Mouse (Mus musculus): ENCODE results near the gene Pdss2. TPM values are rescaled to one million over a fixed set of nuclear protein-coding genes. Genes with fewer than 3 reads are reported as not detected.

Gene Pdss2
- polyA plus RNA-seq, 2 experiments: 4.4 to 4.7 TPM

DNA sequence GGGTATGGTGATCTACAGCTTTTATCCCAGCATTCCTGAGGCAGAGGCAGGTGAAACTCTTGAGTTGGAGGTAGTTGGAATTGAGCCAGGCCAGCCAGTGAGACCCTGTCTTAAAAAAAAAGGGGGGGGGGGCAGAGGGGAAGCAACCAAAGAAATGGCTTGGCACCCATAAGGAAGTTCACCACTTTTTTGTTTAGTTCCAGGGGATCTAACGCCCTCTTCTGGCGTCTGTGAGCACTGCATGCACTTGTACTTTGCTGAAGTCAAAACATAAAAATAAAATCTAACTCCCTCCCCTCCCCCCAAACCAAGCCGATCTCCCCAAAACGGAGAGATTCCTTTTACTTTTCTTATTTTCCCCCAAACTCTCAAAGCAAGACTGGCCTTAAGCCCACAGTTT lies 254.1 kb downstream of the Pdss2 start:
- H3K36me3 ChIP-seq (replicated peaks; ENCODE audit: control insufficient read depth, insufficient read depth, low read depth): no peaks in the 10 kb centered on the region
- no peak overlapping the region for H3K9ac ChIP-seq (replicated peaks)
- H3K4me1 ChIP-seq (replicated peaks; ENCODE audit: control insufficient read depth in 2 of 2, insufficient read depth in 2 of 2, low read length in 1 of 2): peaks cover 3 to 10% of the 10 kb centered on the region in 2 experiments; a peak in 3 of 4 replicates
- ATAC-seq (ENCODE audit: insufficient read depth): no peak
- no peak overlapping the region for H3K4me3 ChIP-seq (ENCODE audit: insufficient read depth in 1 of 2, low read depth in 2 of 2, low read length in 2 of 2)
- H3K4me2 ChIP-seq (ENCODE audit: low read depth): no peak overlapping the region
- H3K9me3 ChIP-seq (ENCODE audit: control insufficient read depth, low read length): no peaks in the 10 kb centered on the region
- 22% methylated on average over 4 of the region's 4 CpGs for WGBS (ENCODE audit: insufficient replicate concordance)
- no peak for DNase-seq (ENCODE audit: low read depth in 3 of 3, low spot score in 3 of 3)
- peak; percentile 54; the same call in 1 of the 2 replicates for TF ChIP-seq CTCF (IDR thresholded peaks at IDR 0.05; ENCODE audit: low read depth)
- no peak for TF ChIP-seq EP300 (IDR thresholded peaks at IDR 0.05; ENCODE audit: low read depth)
- H3K27me3 ChIP-seq (ENCODE audit: control insufficient read depth, insufficient read depth, low read length): no peaks in the 10 kb centered on the region
- no peak overlapping the region for H3K27ac ChIP-seq

DNA sequence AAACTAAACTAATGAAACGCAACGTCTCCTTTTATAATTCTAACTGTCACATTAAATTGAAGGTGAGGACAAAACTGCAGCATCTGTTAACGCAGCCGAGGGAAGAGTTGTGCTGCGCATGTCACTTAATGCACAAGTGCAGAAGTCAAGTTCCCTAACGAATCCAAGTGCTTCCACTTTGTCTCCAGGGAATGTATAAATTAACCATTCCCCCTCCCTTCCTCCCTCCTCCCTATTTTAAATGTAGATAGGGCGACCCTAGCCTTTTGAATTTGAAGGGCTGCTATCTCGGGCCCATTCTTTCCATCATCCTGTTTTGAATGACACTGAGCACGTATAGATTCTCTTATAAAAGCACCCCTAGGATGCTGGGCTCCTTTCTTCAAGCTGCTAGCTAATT lies 256.2 kb downstream of the Pdss2 start:
- peak overlapping the region; percentile 93 for H3K4me2 ChIP-seq (ENCODE audit: low read depth)
- H3K27ac ChIP-seq: no peak overlapping the region
- ATAC-seq (ENCODE audit: insufficient read depth): no peak
- no peak for DNase-seq (ENCODE audit: low read depth in 3 of 3, low spot score in 3 of 3)
- 28% methylated on average over 9 of the region's 9 CpGs for WGBS (ENCODE audit: insufficient replicate concordance)
- no peaks in the 10 kb centered on the region for H3K9me3 ChIP-seq (ENCODE audit: control insufficient read depth, low read length)
- no peaks in the 10 kb centered on the region for H3K27me3 ChIP-seq (ENCODE audit: control insufficient read depth, insufficient read depth, low read length)
- H3K9ac ChIP-seq (replicated peaks): peak overlapping the region; percentile 70; the same call in 1 of the 2 replicates
- TF ChIP-seq EP300 (IDR thresholded peaks at IDR 0.05; ENCODE audit: low read depth): no peak
- no peak for TF ChIP-seq CTCF (IDR thresholded peaks at IDR 0.05; ENCODE audit: low read depth)
- peak overlapping the region; percentile 35 to 84; a peak in 3 of 4 replicates for H3K4me3 ChIP-seq (ENCODE audit: insufficient read depth in 1 of 2, low read depth in 2 of 2, low read length in 2 of 2)
- no peaks in the 10 kb centered on the region for H3K36me3 ChIP-seq (replicated peaks; ENCODE audit: control insufficient read depth, insufficient read depth, low read depth)
- peaks cover 14 to 28% of the 10 kb centered on the region in 2 experiments for H3K4me1 ChIP-seq (replicated peaks; ENCODE audit: control insufficient read depth in 2 of 2, insufficient read depth in 2 of 2, low read length in 1 of 2)

DNA sequence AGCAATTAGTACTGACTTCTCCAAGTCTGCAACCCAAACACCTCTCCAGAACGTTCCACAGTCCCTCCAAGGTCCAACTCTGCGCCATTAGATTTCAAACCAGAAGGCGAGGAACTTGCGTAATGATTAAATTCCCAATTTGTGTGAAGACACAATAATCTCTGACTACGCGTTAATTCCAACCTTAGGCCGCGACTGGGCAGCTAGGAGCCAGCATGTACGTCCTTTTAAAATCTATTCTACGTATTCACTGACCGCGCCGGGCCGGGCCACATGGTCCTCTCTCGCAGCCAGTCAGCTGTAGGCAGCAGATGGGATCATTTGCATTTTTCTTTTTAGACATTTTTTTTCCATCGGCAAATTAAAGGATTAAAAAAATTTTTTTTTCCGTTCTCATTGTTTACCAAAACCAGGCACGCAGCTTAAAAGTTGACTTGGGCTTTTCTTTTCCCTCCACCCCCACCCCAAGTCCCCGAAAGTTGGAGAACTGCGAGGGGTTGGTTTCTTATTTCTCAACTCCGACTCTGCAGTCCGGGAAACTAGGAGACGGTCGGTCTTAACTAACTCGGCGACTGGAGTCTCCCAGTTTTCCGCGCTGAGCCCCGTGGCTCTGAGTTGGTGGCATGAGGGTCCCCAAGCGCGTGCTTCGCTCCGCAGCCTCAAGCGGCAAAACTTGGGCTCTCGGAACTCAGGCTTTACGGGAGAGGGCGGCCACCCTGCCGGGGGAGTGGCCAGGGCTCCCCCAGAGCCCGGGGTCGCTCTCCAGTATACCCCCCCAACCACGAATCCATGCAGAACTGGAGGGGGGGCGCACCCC lies 256.8 kb downstream of the Pdss2 start:
- no peaks in the 10 kb centered on the region for H3K9me3 ChIP-seq (ENCODE audit: control insufficient read depth, low read length)
- peak overlapping the region; percentile 70 for H3K9ac ChIP-seq (replicated peaks)
- 1% methylated on average over 42 of the region's 42 CpGs for WGBS (ENCODE audit: insufficient replicate concordance)
- TF ChIP-seq EP300 (IDR thresholded peaks at IDR 0.05; ENCODE audit: low read depth) (no peak), CTCF (IDR thresholded peaks at IDR 0.05; ENCODE audit: low read depth) (no peak)
- H3K36me3 ChIP-seq (replicated peaks; ENCODE audit: control insufficient read depth, insufficient read depth, low read depth): no peaks in the 10 kb centered on the region
- DNase-seq (ENCODE audit: low read depth in 3 of 3, low spot score in 3 of 3) (peak in 1 of 3 experiments; percentile 33), ATAC-seq (ENCODE audit: insufficient read depth) (peak; percentile 17; the same call in 1 of the 2 replicates)
- peak overlapping the region; percentile 83 to 84 for H3K4me3 ChIP-seq (ENCODE audit: insufficient read depth in 1 of 2, low read depth in 2 of 2, low read length in 2 of 2)
- H3K27me3 ChIP-seq (ENCODE audit: control insufficient read depth, insufficient read depth, low read length): no peaks in the 10 kb centered on the region
- H3K4me2 ChIP-seq (ENCODE audit: low read depth): peak overlapping the region; percentile 93
- H3K4me1 ChIP-seq (replicated peaks; ENCODE audit: control insufficient read depth in 2 of 2, insufficient read depth in 2 of 2, low read length in 1 of 2): peaks cover 14 to 30% of the 10 kb centered on the region in 2 experiments
- peak overlapping the region; percentile 54 for H3K27ac ChIP-seq

DNA sequence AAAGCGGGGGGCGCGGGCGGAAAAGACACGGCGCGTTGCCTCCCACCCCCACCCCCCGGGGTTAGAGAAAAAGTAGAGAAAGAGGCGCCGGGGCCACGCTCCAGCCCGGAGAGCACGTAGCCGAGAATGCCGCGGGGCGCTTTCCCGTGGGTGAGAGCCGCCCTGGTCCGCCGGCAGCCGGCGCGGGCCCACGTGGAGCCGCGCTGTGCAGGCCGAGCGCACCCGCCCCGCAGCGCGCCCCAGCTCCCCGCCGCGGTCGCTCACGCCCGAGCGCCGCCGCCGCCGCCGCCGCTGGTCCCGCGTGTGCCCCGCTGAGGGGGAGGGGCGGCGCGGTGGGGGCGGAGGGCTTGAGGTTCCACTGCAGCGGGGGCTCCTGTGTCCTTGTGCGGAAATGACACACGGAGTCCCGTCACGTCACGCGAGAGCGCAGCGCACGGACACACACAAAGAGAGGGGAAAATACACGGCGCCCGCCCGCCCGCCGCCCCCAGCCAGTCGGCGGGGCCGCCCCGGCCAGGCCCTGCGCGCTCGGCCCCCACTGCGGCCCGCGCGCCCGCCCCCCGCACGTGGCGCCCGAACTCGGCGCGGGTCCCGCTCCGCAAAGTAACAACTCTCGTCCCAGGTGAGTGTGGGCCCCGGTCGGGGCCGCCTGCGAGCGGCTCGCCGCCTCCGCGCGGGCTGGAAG lies 257.6 kb downstream of the Pdss2 start, which contains the start of gene Bend3:
Bend3 (plus strand) TSS at position 81 of the 685 bp plus-strand sequence.
- H3K9ac ChIP-seq (replicated peaks): peak within 1 kb of the TSS; percentile 70
- no peaks in the 10 kb centered on the region for H3K27me3 ChIP-seq (ENCODE audit: control insufficient read depth, insufficient read depth, low read length)
- TF ChIP-seq EP300 (IDR thresholded peaks at IDR 0.05; ENCODE audit: low read depth): no peak
- under 1% methylated on average over 66 of the region's 101 CpGs for WGBS (ENCODE audit: insufficient replicate concordance)
- ATAC-seq (ENCODE audit: insufficient read depth) (peak; percentile 48), DNase-seq (ENCODE audit: low read depth in 3 of 3, low spot score in 3 of 3) (peak in 1 of 3 experiments; percentile 19)
- peak within 1 kb of the TSS; percentile 62 for H3K27ac ChIP-seq
- peaks cover 14 to 31% of the 10 kb centered on the region in 2 experiments for H3K4me1 ChIP-seq (replicated peaks; ENCODE audit: control insufficient read depth in 2 of 2, insufficient read depth in 2 of 2, low read length in 1 of 2)
- H3K4me3 ChIP-seq (ENCODE audit: insufficient read depth in 1 of 2, low read depth in 2 of 2, low read length in 2 of 2): peak within 1 kb of the TSS; percentile 83 to 84
- no peaks in the 10 kb centered on the region for H3K36me3 ChIP-seq (replicated peaks; ENCODE audit: control insufficient read depth, insufficient read depth, low read depth)
- H3K4me2 ChIP-seq (ENCODE audit: low read depth): peak within 1 kb of the TSS; percentile 93
- no peaks in the 10 kb centered on the region for H3K9me3 ChIP-seq (ENCODE audit: control insufficient read depth, low read length)

Measured in liver, embryonic 14.5 days (tissue).